Mouse (Mus musculus): Measurements from ENCODE around the gene Flvcr2.

GRCm38 (mm10) chr12:85706906-85707305 is 39.4 kb upstream of the Flvcr2 start:
- TF ChIP-seq CTCF (IDR thresholded peaks at IDR 0.05; ENCODE audit: low read depth): no peak
- TF ChIP-seq EP300 (optimal IDR thresholded peaks at IDR 0.05): no peak

Measured in stomach, postnatal 0 days (tissue).